In the genomic region with DNA sequence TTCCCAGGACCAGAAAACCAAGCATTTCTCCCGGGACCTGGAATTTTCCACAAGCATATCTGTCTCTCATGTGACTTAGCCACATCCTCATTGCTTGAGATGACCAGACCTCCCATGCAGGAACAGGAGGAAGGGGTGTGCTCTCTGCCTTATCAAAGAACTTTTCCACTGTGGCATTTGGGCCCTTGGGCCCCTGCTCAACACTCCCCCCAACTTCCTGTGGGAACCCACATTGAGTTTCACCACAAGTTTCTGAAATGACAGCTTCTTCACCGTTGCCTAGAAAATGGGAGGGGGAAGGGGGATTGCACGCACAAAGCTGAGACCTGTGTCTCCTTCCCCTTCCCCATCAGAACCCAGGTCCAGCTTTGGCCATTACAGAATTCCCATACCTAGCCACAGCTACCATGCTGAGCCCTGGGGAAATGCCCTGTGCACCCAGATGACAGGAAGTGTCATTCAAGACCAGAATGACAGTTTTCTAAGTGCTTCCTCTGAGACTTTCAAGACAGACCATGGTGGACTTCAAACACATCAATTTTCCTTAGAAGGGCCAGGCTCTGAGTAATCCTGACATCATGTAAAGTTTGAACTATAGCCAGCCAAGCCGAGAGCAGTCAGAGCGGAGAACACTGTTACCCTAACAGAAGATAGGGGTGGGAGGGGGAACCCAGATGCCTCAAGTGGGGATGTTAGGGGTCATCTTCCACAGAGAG, we compare ENCODE assay signal across 15 mouse cellular contexts. TPM values are rescaled to one million over a fixed set of nuclear protein-coding genes. Genes with fewer than 3 reads are reported as not detected.
DNase-seq lines count a peak whose midpoint lies in the region; ATAC-seq and TF ChIP-seq lines count a peak whose summit lies in the region.
"Had no signal": no experiment of that assay in that cellular context is flagged by ENCODE, and none has a peak within 500 bp of the region (broad histone marks: within the 10 kb centered on the region; RNA-seq: fewer than 3 reads in every experiment).

No protein-coding gene starts in this region.

- H3K4me3 ChIP-seq in liver, embryonic 13.5 days (replicated peaks) = no peak overlapping the region
- H3K4me3 ChIP-seq in small intestine, adult 2 months (ENCODE audit: low read depth, low read length) = no peak overlapping the region
- H3K4me3 ChIP-seq in hindbrain, embryonic 13.5 days = no peak overlapping the region
- H3K4me3 ChIP-seq: limb, embryonic 12.5 days; neural tube, embryonic 13.5 days had no signal

- 22% methylated on average over 5 of the region's 5 CpGs for WGBS in liver, embryonic 13.5 days (ENCODE audit: insufficient replicate concordance)
- 66% methylated on average over 5 of the region's 5 CpGs for WGBS in small intestine, adult 2 months
- 87% methylated on average over 5 of the region's 5 CpGs for WGBS in hindbrain, embryonic 13.5 days

- 0 out of 2 replicates have a peak, but pooled peaks have one; percentile 38 for ATAC-seq in liver, embryonic 13.5 days (ENCODE audit: low read depth)
- ATAC-seq in hindbrain, embryonic 13.5 days (ENCODE audit: low FRiP score) = no peak
- ATAC-seq: intestine, embryonic 16.5 days had no signal

- no peaks in the 10 kb centered on the region for H3K9me3 ChIP-seq in liver, embryonic 13.5 days (replicated peaks)
- H3K9me3 ChIP-seq in hindbrain, embryonic 13.5 days = no peaks in the 10 kb centered on the region
- H3K9me3 ChIP-seq: limb, embryonic 12.5 days; neural tube, embryonic 13.5 days had no signal

- H3K27me3 ChIP-seq in liver, embryonic 13.5 days = no peaks in the 10 kb centered on the region
- no peaks in the 10 kb centered on the region for H3K27me3 ChIP-seq in small intestine, adult 2 months (ENCODE audit: control insufficient read depth, insufficient read depth, low read length)
- H3K27me3 ChIP-seq in hindbrain, embryonic 13.5 days = no peaks in the 10 kb centered on the region
- H3K27me3 ChIP-seq: neural tube, embryonic 13.5 days had no signal

- H3K36me3 ChIP-seq in liver, embryonic 13.5 days = no peaks in the 10 kb centered on the region
- H3K36me3 ChIP-seq in small intestine, adult 2 months (ENCODE audit: control insufficient read depth, insufficient read depth, low read length) = no peaks in the 10 kb centered on the region
- H3K36me3 ChIP-seq in hindbrain, embryonic 13.5 days = no peaks in the 10 kb centered on the region
- H3K36me3 ChIP-seq: limb, embryonic 12.5 days; neural tube, embryonic 13.5 days had no signal

- peak; percentile 98 for DNase-seq in 416B (ENCODE audit: low read depth)
- peak; percentile 27 for DNase-seq in T-cell, adult 2 months (ENCODE audit: low spot score)
- no peak for DNase-seq in liver, embryonic 13.5 days
- no peak for DNase-seq in gastrocnemius, postnatal 10 days
- DNase-seq in gastrocnemius, adult 8-10 months (ENCODE audit: low spot score in 2 of 2) = no peak
- DNase-seq: cerebellum, postnatal 36 days; gastrocnemius, postnatal 14 days; heart, postnatal 10 days; layer of hippocampus, adult 9-11 months; right cerebral cortex, adult 18-20 months had no signal

- peaks cover 20% of the 10 kb centered on the region for H3K4me1 ChIP-seq in liver, embryonic 13.5 days (replicated peaks)
- peaks cover 6% of the 10 kb centered on the region for H3K4me1 ChIP-seq in small intestine, adult 2 months (ENCODE audit: control insufficient read depth, insufficient read depth, insufficient read length, low read length)
- no peaks in the 10 kb centered on the region for H3K4me1 ChIP-seq in hindbrain, embryonic 13.5 days (replicated peaks)

- H3K9ac ChIP-seq in liver, embryonic 13.5 days = no peak overlapping the region
- no peak overlapping the region for H3K9ac ChIP-seq in hindbrain, embryonic 13.5 days
- H3K9ac ChIP-seq: limb, embryonic 12.5 days; neural tube, embryonic 13.5 days had no signal

- TF ChIP-seq CTCF in small intestine, adult 2 months (IDR thresholded peaks at IDR 0.05; ENCODE audit: extremely low read depth, insufficient read length, insufficient replicate concordance, low read depth, low read length) = no peak

- H3K27ac ChIP-seq in liver, embryonic 13.5 days = peak overlapping the region; percentile 34
- H3K27ac ChIP-seq in small intestine, adult 2 months (ENCODE audit: insufficient read depth, low read depth, low read length) = peak overlapping the region; percentile 46
- H3K27ac ChIP-seq in hindbrain, embryonic 13.5 days = no peak overlapping the region
- H3K27ac ChIP-seq: limb, embryonic 12.5 days; neural tube, embryonic 13.5 days had no signal

- H3K4me2 ChIP-seq in liver, embryonic 13.5 days = no peak overlapping the region
- H3K4me2 ChIP-seq in hindbrain, embryonic 13.5 days = no peak overlapping the region
- H3K4me2 ChIP-seq: limb, embryonic 12.5 days; neural tube, embryonic 13.5 days had no signal

- TF ChIP-seq POLR2A in small intestine, adult 2 months (IDR thresholded peaks at IDR 0.05; ENCODE audit: low read depth, low read length) = no peak

RNA-seq across cellular contexts. Expression of gene Slco4a1, which starts 18.7 kb away (rescaled TPM):
- polyA plus RNA-seq in liver, embryonic 13.5 days (2015; fragmentation: Nextera tagmentation; extraction: Ambion mirVana) = 0.52 and 0.68 TPM in 2 replicates
- polyA plus RNA-seq in small intestine, adult 2 months (2012; rRNA removed) = 11.2 and 13.9 TPM in 2 replicates
- 1.9 and 2.2 TPM in 2 replicates for polyA plus RNA-seq in hindbrain, embryonic 13.5 days (2015; fragmentation: Nextera tagmentation; extraction: Ambion mirVana)
- total RNA-seq in gastrocnemius, postnatal 10 days (2021) = under 1 TPM; 0.28 to 0.41 TPM
- total RNA-seq in gastrocnemius, adult 8-10 months (2022) = under 1 TPM in 3 of 4 experiments, not detected in 1; 0.09 to 0.10 (median 0.10) TPM

Comparison
In these comparisons a context has a peak if more than half of its experiments do, and no peak if none do; other contexts are left out.
1. DNase-seq: peak in 416B (single experiment) and T-cell, adult 2 months (single experiment); none in liver, embryonic 13.5 days (single experiment), gastrocnemius, postnatal 10 days (single experiment) and gastrocnemius, adult 8-10 months (0 of 2).